Mouse (Mus musculus): ENCODE data around the gene Olfr645.

Olfr645 gene

DNA sequence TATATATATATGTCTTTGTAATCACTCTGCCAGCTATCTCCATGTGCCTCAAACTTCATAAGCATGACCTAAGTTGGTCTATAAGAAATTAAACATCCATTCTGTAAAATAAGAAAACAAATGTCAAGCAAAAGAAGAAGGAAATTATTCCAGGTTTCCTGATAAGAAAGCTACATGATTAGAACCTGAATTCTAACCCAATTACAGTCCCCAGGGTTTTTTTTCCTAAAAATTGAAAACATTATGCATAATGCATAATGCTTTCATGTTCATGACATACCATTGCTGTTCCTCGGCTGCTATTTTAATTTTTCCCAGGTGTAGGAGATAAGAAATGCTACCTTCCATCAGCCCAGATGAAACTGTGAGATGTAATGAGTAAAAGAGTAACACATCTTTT lies at the start of gene Olfr645:
Gene Olfr645 (minus strand): TSS at position 101 of the 400 bp plus-strand sequence.
- no peak for DNase-seq (ENCODE audit: low spot score)

DNA sequence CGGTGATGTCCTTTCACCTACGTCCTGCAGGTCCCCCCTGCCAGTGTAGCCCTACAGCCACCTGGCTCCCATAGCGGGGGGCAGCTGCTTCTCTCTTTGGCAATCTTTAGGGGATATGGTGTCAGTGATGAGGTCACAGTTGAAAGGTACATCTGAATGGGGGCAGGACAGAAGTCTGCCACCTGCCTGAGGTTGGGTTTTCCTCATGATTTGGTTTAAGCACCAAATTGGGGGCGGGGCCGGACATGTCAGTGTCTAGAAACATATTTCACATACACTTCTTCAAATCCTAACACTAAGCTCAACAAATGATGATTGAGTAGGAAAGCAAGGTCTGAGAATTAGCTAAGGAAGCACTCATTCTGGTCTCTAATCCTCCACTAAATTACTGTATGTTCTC lies 44.5 kb upstream of the Olfr645 start, which contains the start of gene Ubqln5:
Gene Ubqln5 (minus strand): TSS at position 101 of the 400 bp plus-strand sequence.
- DNase-seq (ENCODE audit: low spot score) = no peak

DNA sequence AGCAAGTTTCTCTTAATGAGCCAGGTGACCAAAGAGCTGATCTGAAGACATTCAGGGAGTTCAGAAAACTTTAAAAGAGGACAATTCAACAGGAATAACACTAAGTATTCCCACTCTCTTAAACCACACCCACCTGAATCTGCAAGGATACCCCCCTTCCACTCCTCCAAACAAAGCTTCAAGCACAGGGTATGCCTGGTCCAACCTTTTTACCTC lies 19.4 kb upstream of the Olfr645 start, which contains the start of gene Olfr646:
Gene Olfr646 (plus strand): TSS at position 117 of the 216 bp plus-strand sequence.
- no peak for DNase-seq (ENCODE audit: low spot score)

DNA sequence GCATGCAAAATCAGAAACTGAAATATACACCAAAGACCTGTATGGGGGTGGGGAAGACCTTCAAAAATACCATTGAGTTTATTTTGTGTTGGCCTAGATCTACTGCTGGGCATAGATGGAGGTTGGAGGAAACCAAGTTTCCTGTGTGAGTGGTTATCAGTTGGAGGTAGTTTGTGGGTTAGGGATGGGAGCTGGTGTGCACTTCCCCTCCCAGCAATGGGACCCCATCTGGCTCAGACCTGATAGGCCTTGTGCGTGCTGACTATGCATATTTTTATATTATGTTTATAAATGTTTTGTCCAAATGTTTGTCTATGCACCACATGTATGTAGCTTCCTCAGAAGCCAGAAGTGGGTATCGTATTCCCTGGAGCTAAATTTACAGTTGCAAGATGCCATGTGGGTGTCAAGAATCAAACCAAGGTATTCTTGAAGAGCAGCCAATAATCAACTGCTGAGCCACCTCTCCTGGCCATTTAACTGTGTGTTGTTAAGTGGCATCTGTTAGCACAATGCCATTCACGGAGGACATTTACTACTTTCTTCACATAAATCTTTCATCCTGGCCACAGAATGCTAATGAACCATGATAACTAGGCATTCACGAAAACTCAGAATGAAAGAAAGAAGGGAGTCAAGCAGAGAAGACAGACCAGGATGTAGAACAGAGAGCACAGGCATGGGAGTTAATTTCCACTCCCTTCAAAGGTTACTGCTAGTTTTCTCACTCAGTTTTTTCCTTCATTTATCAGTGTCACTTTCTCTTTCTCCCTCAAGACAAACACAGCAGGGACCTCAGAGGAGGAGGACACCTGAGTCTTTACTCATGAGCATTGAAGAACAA lies 18.9 kb upstream of the Olfr645 start:
- no peak for DNase-seq (ENCODE audit: low spot score)

DNA sequence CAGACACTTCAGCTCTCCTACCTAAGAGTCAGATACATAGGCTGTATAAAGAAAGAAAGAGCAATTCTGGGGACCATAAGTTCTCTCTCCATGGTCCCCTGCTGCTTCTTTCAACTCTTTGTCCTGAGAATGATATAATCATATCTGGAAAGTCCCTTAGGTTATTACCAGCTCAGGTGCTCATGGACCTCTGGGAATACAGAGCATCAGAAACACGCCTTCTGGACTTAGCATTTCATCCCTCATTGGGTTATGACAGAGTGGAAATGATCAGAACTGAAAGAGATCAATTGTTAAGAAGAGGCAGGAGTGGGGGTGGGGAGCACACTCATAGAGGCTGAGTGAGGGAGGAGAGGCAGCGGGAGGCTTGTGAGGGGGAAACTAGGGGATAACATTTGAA lies 13.5 kb downstream of the Olfr645 start, which contains the start of gene Olfr644:
Gene Olfr644 (minus strand): TSS at position 101 of the 400 bp plus-strand sequence.
- DNase-seq (ENCODE audit: low spot score) = no peak

DNA sequence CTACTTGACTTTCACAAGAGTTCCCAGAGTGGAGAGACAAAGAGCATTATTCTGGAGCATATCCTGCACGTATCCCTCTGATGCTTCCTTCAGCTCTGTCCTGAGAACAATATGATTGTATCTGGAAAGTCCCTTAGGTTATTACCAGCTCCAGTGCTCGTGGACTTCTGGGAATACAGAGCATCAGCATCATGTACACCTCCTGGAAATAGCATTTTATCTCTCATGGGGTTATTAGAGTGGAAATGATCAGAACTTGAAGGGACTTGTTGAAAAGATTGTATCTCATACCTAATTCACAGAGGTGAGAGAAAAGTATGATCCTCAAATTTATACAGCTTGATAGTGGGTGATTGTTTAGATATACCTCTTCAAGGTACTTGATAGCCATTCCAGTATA lies 23.9 kb downstream of the Olfr645 start, which contains the start of gene 4930516K23Rik:
Gene 4930516K23Rik (minus strand): TSS at position 101 of the 400 bp plus-strand sequence.
- DNase-seq (ENCODE audit: low spot score) = no peak

DNA sequence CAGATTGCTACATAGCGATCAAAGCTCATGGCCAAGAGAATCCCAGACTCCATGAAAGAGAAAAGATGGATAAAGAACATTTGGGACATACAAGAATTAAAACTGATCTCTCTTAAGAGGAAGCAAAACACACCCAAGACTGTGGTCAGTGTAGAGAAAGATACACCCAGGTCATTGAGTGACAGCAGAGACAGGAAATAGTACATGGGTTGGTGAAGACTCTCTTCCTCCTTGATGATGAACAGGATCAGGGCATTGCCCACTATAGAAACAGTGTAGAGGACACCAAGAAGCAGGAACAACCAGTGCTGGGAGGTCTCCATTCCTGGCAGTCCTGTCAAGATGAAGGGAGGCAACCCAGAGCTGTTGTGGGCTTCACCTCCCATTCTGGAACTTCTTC lies 26.1 kb downstream of the Olfr645 start:
- DNase-seq (ENCODE audit: low spot score) = no peak

DNA sequence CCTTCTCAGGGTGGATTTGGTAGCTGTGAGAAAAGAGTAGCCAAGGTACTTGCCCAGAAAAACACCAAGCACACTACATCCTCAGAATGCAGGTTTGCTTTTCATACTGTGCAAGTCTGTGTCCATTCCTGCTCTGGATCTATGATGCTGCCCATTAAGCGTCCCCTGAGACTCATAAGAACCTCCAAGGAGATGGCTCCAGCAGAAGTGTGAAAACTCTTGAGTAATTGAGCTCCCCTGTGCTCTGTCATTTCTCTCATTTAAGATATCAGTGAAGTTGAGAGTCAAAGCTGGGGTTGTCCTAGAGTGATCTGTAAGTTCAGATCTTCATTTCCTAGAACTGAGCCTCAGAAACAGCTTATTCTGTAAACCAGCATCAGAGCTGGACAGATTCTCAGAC lies 32.7 kb downstream of the Olfr645 start, which contains the start of gene Olfr642:
Gene Olfr642 (minus strand): TSS at position 101 of the 400 bp plus-strand sequence.
- no peak for DNase-seq (ENCODE audit: low spot score)

DNA sequence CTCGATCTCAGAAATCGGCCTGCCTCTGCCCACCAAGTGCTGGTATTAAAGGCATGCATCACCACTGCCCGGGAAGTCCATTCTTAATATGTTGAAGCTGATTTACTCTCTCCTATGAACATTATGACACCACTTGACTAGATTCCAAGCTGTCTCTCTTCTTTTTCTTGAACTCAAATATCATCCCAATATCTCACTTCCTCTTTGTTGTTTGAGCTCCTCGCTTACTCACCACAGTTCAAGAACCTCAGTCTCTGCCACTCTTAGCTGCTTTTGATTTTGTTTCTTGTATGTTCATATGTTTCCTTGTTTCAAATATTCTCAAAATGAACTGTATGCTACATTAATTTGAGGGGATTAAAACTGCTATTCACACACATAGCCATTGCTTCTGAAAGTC lies 34.5 kb downstream of the Olfr645 start:
- no peak for DNase-seq (ENCODE audit: low spot score)

DNA sequence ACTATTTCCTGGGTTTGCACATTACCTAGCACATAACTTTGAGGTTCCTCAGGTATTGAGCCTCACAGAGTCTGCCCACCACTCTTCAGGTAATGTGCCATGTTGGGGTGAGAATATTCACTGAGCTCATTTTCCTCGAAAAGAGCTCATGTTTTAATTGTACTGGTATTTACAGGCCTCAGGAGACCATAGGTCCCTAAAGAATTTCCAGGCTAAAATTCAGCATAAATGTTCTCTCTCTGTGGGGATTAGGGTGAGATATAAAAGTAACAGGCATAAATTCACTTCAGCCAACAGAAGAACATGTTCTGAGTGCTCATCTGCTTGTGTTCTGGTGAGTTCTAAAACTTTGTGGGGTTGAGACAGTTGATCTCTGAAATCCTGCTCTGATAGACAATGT lies 50.1 kb downstream of the Olfr645 start, which contains the start of gene Olfr641:
Gene Olfr641 (plus strand): TSS at position 301 of the 400 bp plus-strand sequence.
- DNase-seq (ENCODE audit: low spot score) = no peak
